Mouse (Mus musculus): ENCODE measurements around the gene Ctnnbip1. TPM values are rescaled to one million over a fixed set of nuclear protein-coding genes. Genes with fewer than 3 reads are reported as not detected.
A peak's percentile ranks its signal among the peaks of the same experiment; 100 is the strongest.

Gene Ctnnbip1
- polyA plus RNA-seq, 1 experiment from 2014 or later: 103 TPM

GRCm38 (mm10) chr4:149525170-149525569 is 7.1 kb downstream of the Ctnnbip1 start:
- no peak overlapping the region for H3K4me2 ChIP-seq
- ATAC-seq (ENCODE audit: low FRiP score): no peak
- 88% methylated on average over 4 of the region's 4 CpGs for WGBS
- H3K4me3 ChIP-seq (replicated peaks): no peak overlapping the region
- H3K27ac ChIP-seq (replicated peaks): no peak overlapping the region
- H3K36me3 ChIP-seq: no peaks in the 10 kb centered on the region
- H3K4me1 ChIP-seq: peaks cover 35% of the 10 kb centered on the region
- no peak overlapping the region for H3K9ac ChIP-seq (replicated peaks)
- H3K9me3 ChIP-seq (replicated peaks): no peaks in the 10 kb centered on the region
- no peaks in the 10 kb centered on the region for H3K27me3 ChIP-seq (replicated peaks)

GRCm38 (mm10) chr4:149525811-149526210 is 7.8 kb downstream of the Ctnnbip1 start:
- Histone ChIP-seq H3K9ac (replicated peaks) (no peak overlapping the region), H3K4me3 (replicated peaks) (no peak overlapping the region), H3K4me1 (peaks cover 29% of the 10 kb centered on the region), H3K27me3 (replicated peaks) (no peaks in the 10 kb centered on the region), H3K4me2 (no peak overlapping the region), H3K9me3 (replicated peaks) (no peaks in the 10 kb centered on the region), H3K27ac (replicated peaks) (0 out of 2 replicates have a peak overlapping the region, but pooled peaks have one; percentile 28), H3K36me3 (no peaks in the 10 kb centered on the region)
- 86% methylated on average over 6 of the region's 6 CpGs for WGBS
- ATAC-seq (ENCODE audit: low FRiP score): no peak

GRCm38 (mm10) chr4:149526330-149526729 is 8.3 kb downstream of the Ctnnbip1 start:
- H3K27ac ChIP-seq (replicated peaks): peak overlapping the region; percentile 28; the same call in 1 of the 2 replicates
- 30% methylated on average over 7 of the region's 7 CpGs for WGBS
- ATAC-seq (ENCODE audit: low FRiP score): no peak

GRCm38 (mm10) chr4:149527621-149528354 is 9.8 kb downstream of the Ctnnbip1 start:
- WGBS: 83% methylated on average over 15 of the region's 15 CpGs
- H3K27ac ChIP-seq (replicated peaks): no peak overlapping the region
- no peaks in the 10 kb centered on the region for H3K36me3 ChIP-seq
- no peak for ATAC-seq (ENCODE audit: low FRiP score)
- H3K4me3 ChIP-seq (replicated peaks): no peak overlapping the region
- no peak overlapping the region for H3K9ac ChIP-seq (replicated peaks)
- no peak overlapping the region for H3K4me2 ChIP-seq
- peaks cover 21% of the 10 kb centered on the region for H3K4me1 ChIP-seq
- H3K27me3 ChIP-seq (replicated peaks): no peaks in the 10 kb centered on the region
- H3K9me3 ChIP-seq (replicated peaks): no peaks in the 10 kb centered on the region

More at GRCm38 (mm10) chr4:149526330-149526729, 8.3 kb downstream of the Ctnnbip1 start:
- Histone ChIP-seq H3K4me3 (replicated peaks) (no peak overlapping the region), H3K4me1 (peaks cover 24% of the 10 kb centered on the region), H3K27me3 (replicated peaks) (no peaks in the 10 kb centered on the region), H3K9ac (replicated peaks) (no peak overlapping the region), H3K9me3 (replicated peaks) (no peaks in the 10 kb centered on the region), H3K36me3 (no peaks in the 10 kb centered on the region), H3K4me2 (no peak overlapping the region)

GRCm38 (mm10) chr4:149529691-149530090 is 11.7 kb downstream of the Ctnnbip1 start:
- Histone ChIP-seq H3K4me1 (peaks cover 21% of the 10 kb centered on the region), H3K36me3 (no peaks in the 10 kb centered on the region), H3K4me3 (replicated peaks) (no peak overlapping the region), H3K4me2 (no peak overlapping the region), H3K27me3 (replicated peaks) (no peaks in the 10 kb centered on the region), H3K9ac (replicated peaks) (no peak overlapping the region), H3K9me3 (replicated peaks) (no peaks in the 10 kb centered on the region), H3K27ac (replicated peaks) (no peak overlapping the region)
- WGBS: 82% methylated on average over 6 of the region's 6 CpGs
- no peak for ATAC-seq (ENCODE audit: low FRiP score)

GRCm38 (mm10) chr4:149539441-149539840 is 21.4 kb downstream of the Ctnnbip1 start:
- 89% methylated on average over 8 of the region's 8 CpGs for WGBS
- H3K4me3 ChIP-seq (replicated peaks): no peak overlapping the region
- ATAC-seq (ENCODE audit: low FRiP score): no peak
- 0 out of 2 replicates have a peak overlapping the region, but pooled peaks have one; percentile 10 for H3K9ac ChIP-seq (replicated peaks)
- no peak overlapping the region for H3K27ac ChIP-seq (replicated peaks)
- H3K36me3 ChIP-seq: no peaks in the 10 kb centered on the region
- no peaks in the 10 kb centered on the region for H3K27me3 ChIP-seq (replicated peaks)
- H3K9me3 ChIP-seq (replicated peaks): no peaks in the 10 kb centered on the region
- H3K4me1 ChIP-seq: no peaks in the 10 kb centered on the region; the same call in 1 of the 2 replicates
- no peak overlapping the region for H3K4me2 ChIP-seq

- Histone ChIP-seq H3K9me3 (replicated peaks) (no peaks in the 10 kb centered on the region), H3K4me2 (no peak overlapping the region), H3K9ac (replicated peaks) (no peak overlapping the region), H3K4me3 (replicated peaks) (no peak overlapping the region), H3K36me3 (peaks cover 14% of the 10 kb centered on the region), H3K27ac (replicated peaks) (no peak overlapping the region), H3K27me3 (replicated peaks) (no peaks in the 10 kb centered on the region), H3K4me1 (no peaks in the 10 kb centered on the region; the same call in 1 of the 2 replicates)
- WGBS: 70% methylated on average over 5 of the region's 5 CpGs
- ATAC-seq (ENCODE audit: low FRiP score): no peak
These were observed 23.9 kb downstream of the Ctnnbip1 start for GRCm38 (mm10) chr4:149541935-149542334.

- no peak for ATAC-seq (ENCODE audit: low FRiP score)
These were observed 24.4 kb downstream of the Ctnnbip1 start for GRCm38 (mm10) chr4:149542431-149542830.

GRCm38 (mm10) chr4:149542927-149543553 is 25.0 kb downstream of the Ctnnbip1 start:
- ATAC-seq (ENCODE audit: low FRiP score): peak; percentile 49; the same call in 1 of the 2 replicates
- Histone ChIP-seq H3K27me3 (replicated peaks) (no peaks in the 10 kb centered on the region), H3K27ac (replicated peaks) (no peak overlapping the region), H3K4me1 (no peaks in the 10 kb centered on the region; the same call in 1 of the 2 replicates), H3K9me3 (replicated peaks) (no peaks in the 10 kb centered on the region), H3K4me3 (replicated peaks) (no peak overlapping the region), H3K36me3 (peaks cover 21% of the 10 kb centered on the region), H3K9ac (replicated peaks) (no peak overlapping the region), H3K4me2 (no peak overlapping the region)
- WGBS: 42% methylated on average over 10 of the region's 10 CpGs

More at GRCm38 (mm10) chr4:149542431-149542830, 24.4 kb downstream of the Ctnnbip1 start:
- Histone ChIP-seq H3K9me3 (replicated peaks) (no peaks in the 10 kb centered on the region), H3K36me3 (peaks cover 19% of the 10 kb centered on the region), H3K4me2 (no peak overlapping the region), H3K27ac (replicated peaks) (no peak overlapping the region), H3K27me3 (replicated peaks) (no peaks in the 10 kb centered on the region), H3K9ac (replicated peaks) (no peak overlapping the region), H3K4me3 (replicated peaks) (no peak overlapping the region), H3K4me1 (no peaks in the 10 kb centered on the region; the same call in 1 of the 2 replicates)
- 77% methylated on average over 12 of the region's 12 CpGs for WGBS

- no peaks in the 10 kb centered on the region for H3K9me3 ChIP-seq (replicated peaks)
- H3K9ac ChIP-seq (replicated peaks): no peak overlapping the region
- 85% methylated on average over 8 of the region's 8 CpGs for WGBS
- H3K4me2 ChIP-seq: no peak overlapping the region
- no peak overlapping the region for H3K27ac ChIP-seq (replicated peaks)
- H3K4me1 ChIP-seq: no peaks in the 10 kb centered on the region; the same call in 1 of the 2 replicates
- no peak for ATAC-seq (ENCODE audit: low FRiP score)
- no peak overlapping the region for H3K4me3 ChIP-seq (replicated peaks)
- peaks cover 21% of the 10 kb centered on the region for H3K36me3 ChIP-seq
- H3K27me3 ChIP-seq (replicated peaks): no peaks in the 10 kb centered on the region
These were observed 26.9 kb downstream of the Ctnnbip1 start for GRCm38 (mm10) chr4:149544892-149545291.

GRCm38 (mm10) chr4:149546797-149547444 is 28.9 kb downstream of the Ctnnbip1 start:
- WGBS: 77% methylated on average over 9 of the region's 9 CpGs
- H3K36me3 ChIP-seq: peaks cover 21% of the 10 kb centered on the region
- no peak overlapping the region for H3K4me2 ChIP-seq
- no peaks in the 10 kb centered on the region; the same call in 1 of the 2 replicates for H3K4me1 ChIP-seq
- no peak overlapping the region for H3K9ac ChIP-seq (replicated peaks)
- H3K4me3 ChIP-seq (replicated peaks): no peak overlapping the region
- H3K27ac ChIP-seq (replicated peaks): no peak overlapping the region
- no peaks in the 10 kb centered on the region for H3K9me3 ChIP-seq (replicated peaks)
- no peak for ATAC-seq (ENCODE audit: low FRiP score)
- H3K27me3 ChIP-seq (replicated peaks): no peaks in the 10 kb centered on the region

Data from neural tube, embryonic 15.5 days (tissue).